Mouse (Mus musculus): ENCODE data around the gene Olfr459. TPM values are rescaled to one million over a fixed set of nuclear protein-coding genes. Genes with fewer than 3 reads are reported as not detected.

The Olfr459 gene
- not detected in 2 replicates for polyA plus RNA-seq (2021; fragmentation: Nextera tagmentation)
- long read RNA-seq, experiment 1: 0 reads
- long read RNA-seq, experiment 2: 0 reads

DNA sequence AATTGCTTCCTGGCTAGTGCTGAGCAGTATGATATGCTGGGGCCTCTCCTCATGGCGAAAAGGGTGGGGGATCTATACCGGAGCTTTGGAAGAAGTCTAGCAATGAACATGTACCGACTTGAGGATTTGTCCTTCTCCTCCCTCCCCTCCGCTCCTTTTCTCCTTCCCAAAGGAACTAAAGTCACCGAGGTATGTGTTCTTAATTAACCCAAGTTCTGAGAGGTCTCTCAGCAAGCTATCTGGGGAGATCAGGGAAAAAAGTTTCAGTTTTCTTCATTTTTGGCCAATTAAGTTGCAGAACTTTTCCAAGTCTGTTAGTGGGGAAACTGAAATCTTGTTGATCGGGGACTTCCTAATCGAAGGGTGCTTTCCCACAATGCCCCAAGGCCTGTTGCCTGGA lies at the start of gene Olfr459:
Gene Olfr459, minus strand, starts transcription at position 101 of the 400 bp plus-strand sequence.

Other genes with a start within 250 kb of the Olfr459 start
- 36.2 and 39.3 TPM in 2 replicates for gene Ephb6, start 169.7 kb downstream of the Olfr459 start, polyA plus RNA-seq (2021; fragmentation: Nextera tagmentation)
- 0.24 and 0.33 TPM in 2 replicates for gene Trpv6, start 138.8 kb downstream of the Olfr459 start, polyA plus RNA-seq (2021; fragmentation: Nextera tagmentation)
- gene Trpv5, start 94.4 kb downstream of the Olfr459 start, polyA plus RNA-seq (2021; fragmentation: Nextera tagmentation): not detected in 2 replicates
- not detected in 2 replicates for gene Llcfc1, start 90.7 kb downstream of the Olfr459 start, polyA plus RNA-seq (2021; fragmentation: Nextera tagmentation)
- not detected in 2 replicates for gene Kel, start 70.8 kb downstream of the Olfr459 start, polyA plus RNA-seq (2021; fragmentation: Nextera tagmentation)
- not detected in 2 replicates for gene Pip, start 72.4 kb upstream of the Olfr459 start, polyA plus RNA-seq (2021; fragmentation: Nextera tagmentation)
- not detected in 2 replicates for gene Sval2, start 77.8 kb upstream of the Olfr459 start, polyA plus RNA-seq (2021; fragmentation: Nextera tagmentation)
- 0.26 TPM in 1 of 2 replicates, not detected in the other for gene Sval1, start 176.5 kb upstream of the Olfr459 start, polyA plus RNA-seq (2021; fragmentation: Nextera tagmentation)
- gene Sval3, start 193.0 kb upstream of the Olfr459 start, polyA plus RNA-seq (2021; fragmentation: Nextera tagmentation): not detected in 2 replicates

Data from layer of hippocampus, adult 6 months (tissue).